ENCODE assay signal across 16 mouse cellular contexts in the genomic region with DNA sequence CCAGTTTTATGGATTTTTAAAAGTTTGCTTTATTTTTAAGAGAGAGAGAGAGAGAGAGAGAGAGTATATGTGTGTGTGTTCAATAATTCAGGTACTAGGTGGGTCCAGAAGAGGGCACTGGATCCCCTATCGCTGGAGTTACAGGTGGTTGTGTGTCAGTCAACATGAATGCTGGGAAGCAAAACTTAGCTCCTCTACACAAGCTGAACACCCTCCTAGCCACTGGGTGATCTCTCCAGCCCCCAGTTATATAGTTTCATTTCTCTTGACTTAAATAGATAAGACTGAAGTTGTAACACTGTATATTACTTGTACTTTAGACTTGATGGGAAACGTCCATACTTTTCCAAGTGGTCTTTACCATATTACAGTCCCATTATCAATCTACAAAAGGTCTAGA. TPM values are rescaled to one million over a fixed set of nuclear protein-coding genes. Genes with fewer than 3 reads are reported as not detected.
DNase-seq lines count a peak whose midpoint lies in the region; ATAC-seq and TF ChIP-seq lines count a peak whose summit lies in the region.
"Had no signal": no experiment of that assay in that cellular context is flagged by ENCODE, and none has a peak within 500 bp of the region (broad histone marks: within the 10 kb centered on the region; RNA-seq: fewer than 3 reads in every experiment).

No protein-coding gene starts in this region.

- peak overlapping the region; percentile 40; the same call in 1 of the 2 replicates for H3K4me2 ChIP-seq in heart, embryonic 12.5 days
- no peak overlapping the region for H3K4me2 ChIP-seq in stomach, postnatal 0 days (replicated peaks; ENCODE audit: low read depth)
- H3K4me2 ChIP-seq: forebrain, embryonic 15.5 days; liver, embryonic 11.5 days had no signal

- H3K27me3 ChIP-seq in heart, embryonic 12.5 days (replicated peaks) = no peaks in the 10 kb centered on the region
- H3K27me3 ChIP-seq in stomach, postnatal 0 days (ENCODE audit: control insufficient read depth, insufficient read depth, low read length) = no peaks in the 10 kb centered on the region
- H3K27me3 ChIP-seq: forebrain, embryonic 15.5 days had no signal

- H3K4me1 ChIP-seq in heart, embryonic 12.5 days (replicated peaks) = peaks cover 34% of the 10 kb centered on the region
- peaks cover 0 to 6% of the 10 kb centered on the region in 2 experiments; a peak in 2 of 4 replicates for H3K4me1 ChIP-seq in ES-E14 (ENCODE audit: control insufficient read depth in 2 of 2, insufficient read depth in 2 of 2, low read length in 2 of 2, poor library complexity in 1 of 2)
- no peaks in the 10 kb centered on the region for H3K4me1 ChIP-seq in stomach, postnatal 0 days (replicated peaks; ENCODE audit: control insufficient read depth, insufficient read depth)
- H3K4me1 ChIP-seq: forebrain, embryonic 15.5 days had no signal

- H3K9me3 ChIP-seq in heart, embryonic 12.5 days (replicated peaks) = 0 out of 2 replicates have a peak, but pooled peaks cover 3% of the 10 kb centered on the region
- H3K9me3 ChIP-seq in ES-E14 (ENCODE audit: control insufficient read depth, insufficient read depth, low read depth, low read length) = no peaks in the 10 kb centered on the region
- no peaks in the 10 kb centered on the region for H3K9me3 ChIP-seq in stomach, postnatal 0 days (ENCODE audit: control insufficient read depth, low read length)
- H3K9me3 ChIP-seq: forebrain, embryonic 15.5 days had no signal

- ATAC-seq in heart, embryonic 12.5 days (ENCODE audit: insufficient number of reproducible peaks, low FRiP score) = no peak
- no peak for ATAC-seq in stomach, postnatal 0 days (ENCODE audit: low FRiP score, low TSS enrichment)
- ATAC-seq: forebrain, embryonic 15.5 days had no signal

- H3K36me3 ChIP-seq in heart, embryonic 12.5 days = no peaks in the 10 kb centered on the region
- H3K36me3 ChIP-seq in ES-E14 (ENCODE audit: control insufficient read depth, insufficient read depth, low read length, poor library complexity, severe bottlenecking) = no peaks in the 10 kb centered on the region
- no peaks in the 10 kb centered on the region for H3K36me3 ChIP-seq in stomach, postnatal 0 days (ENCODE audit: control insufficient read depth, insufficient read depth, low read length)
- H3K36me3 ChIP-seq: forebrain, embryonic 15.5 days; hindbrain, embryonic 10.5 days had no signal

- DNase-seq in heart, postnatal 10 days = no peak
- DNase-seq in B cell, adult 2 months = peak; percentile 34
- DNase-seq in ES-E14 (ENCODE audit: low read depth, low spot score) = no peak
- DNase-seq in stomach, postnatal 0 days (ENCODE audit: low spot score) = no peak
- no peak for DNase-seq in retina, postnatal 1 day
- DNase-seq in layer of hippocampus, adult 11-12 months (ENCODE audit: low spot score) = no peak
- no peak for DNase-seq in layer of hippocampus, adult 2 months (ENCODE audit: low spot score in 2 of 2)
- DNase-seq: cerebellum, adult 9-10 months; embryo, embryonic 11 days; gastrocnemius, adult 2 months; kidney, adult 18-20 months had no signal

- H3K9ac ChIP-seq in heart, embryonic 12.5 days = no peak overlapping the region
- H3K9ac ChIP-seq in ES-E14 (ENCODE audit: insufficient read depth, low read depth, low read length, poor library complexity, severe bottlenecking) = no peak overlapping the region
- H3K9ac ChIP-seq in stomach, postnatal 0 days (ENCODE audit: low read length) = no peak overlapping the region
- H3K9ac ChIP-seq: forebrain, embryonic 15.5 days had no signal

- in situ Hi-C loops in ES-E14 (cut with MboI; ENCODE audit: low sequenced_read_pairs in 2 of 2, unreplicated experiment in 2 of 2) = no loop called here

- WGBS in heart, embryonic 12.5 days = 77% methylated on average over 2 of the region's 2 CpGs
- 82% methylated on average over 2 of the region's 2 CpGs for WGBS in stomach, postnatal 0 days

- intact Hi-C loops in heart, postnatal 10 days (cut with DNase I) = no loop called here

- no peak for TF ChIP-seq EP300 in stomach, postnatal 0 days (optimal IDR thresholded peaks at IDR 0.05)

- H3K27ac ChIP-seq in heart, embryonic 12.5 days (ENCODE audit: poor library complexity, severe bottlenecking) = peak overlapping the region; percentile 96
- H3K27ac ChIP-seq in ES-E14 (ENCODE audit: insufficient read depth, low read depth, low read length, poor library complexity, severe bottlenecking) = no peak overlapping the region
- H3K27ac ChIP-seq in stomach, postnatal 0 days (replicated peaks) = no peak overlapping the region
- H3K27ac ChIP-seq in layer of hippocampus, adult 2 months = no peak overlapping the region
- H3K27ac ChIP-seq: forebrain, embryonic 15.5 days; gastrocnemius, adult 2 months; hindbrain, embryonic 10.5 days had no signal

- peak; percentile 31 for TF ChIP-seq CTCF in stomach, postnatal 0 days (IDR thresholded peaks at IDR 0.05; ENCODE audit: low read depth)
- TF ChIP-seq CTCF in layer of hippocampus, adult 2 months (conservative IDR thresholded peaks at IDR 0.05) = no peak

- H3K4me3 ChIP-seq in heart, embryonic 12.5 days = no peak overlapping the region
- H3K4me3 ChIP-seq in ES-E14 (ENCODE audit: insufficient read depth in 1 of 2, low read depth in 1 of 2, low read length in 2 of 2, poor library complexity in 1 of 2, severe bottlenecking in 1 of 2) = no peak overlapping the region
- no peak overlapping the region for H3K4me3 ChIP-seq in stomach, postnatal 0 days (ENCODE audit: low read depth, low read length)
- no peak overlapping the region for H3K4me3 ChIP-seq in layer of hippocampus, adult 2 months
- H3K4me3 ChIP-seq: forebrain, embryonic 15.5 days; gastrocnemius, adult 2 months; hindbrain, embryonic 10.5 days; myocyte had no signal

TF ChIP-seq in ES-E14, 5 proteins besides CTCF, POLR2A, EP300 and RAD21:
- TF ChIP-seq HCFC1 (IDR thresholded peaks at IDR 0.05; ENCODE audit: borderline replicate concordance, insufficient read depth, low read length) (no peak), ZC3H11A (IDR thresholded peaks at IDR 0.05; ENCODE audit: borderline replicate concordance, low read depth, low read length) (peak; percentile 37; the same call in 1 of the 2 replicates), CHD2 (IDR thresholded peaks at IDR 0.05; ENCODE audit: low read depth, low read length) (no peak), MAFK (IDR thresholded peaks at IDR 0.05; ENCODE audit: insufficient read depth, low read depth, low read length) (no peak)

RNA-seq across cellular contexts. Expression of gene Il6st, which starts 39.7 kb away (rescaled TPM):
- polyA plus RNA-seq in heart, embryonic 12.5 days (2016; fragmentation: Nextera tagmentation; extraction: Ambion mirVana) = 79.3 and 84.2 TPM in 2 replicates
- total RNA-seq in heart, postnatal 10 days (2021) = 100 to 1,000 TPM; 164 to 212 TPM
- total RNA-seq in ES-E14 (2012; rRNA removed) = 55.2 and 89.2 TPM in 2 replicates
- 22.2 and 25.8 TPM in 2 replicates for polyA plus RNA-seq in stomach, postnatal 0 days (2015; fragmentation: Nextera tagmentation; extraction: Ambion mirVana)
- total RNA-seq in layer of hippocampus, adult 2 months (2021) = 10 to 100 TPM; 73.0 to 76.5 TPM

Comparison
In these comparisons a context has a peak if more than half of its experiments do, and no peak if none do; other contexts are left out.
1. DNase-seq: peak in B cell, adult 2 months (2 of 2); none in heart, postnatal 10 days (0 of 2), ES-E14 (single experiment), stomach, postnatal 0 days (single experiment), retina, postnatal 1 day (single experiment), layer of hippocampus, adult 11-12 months (single experiment) and layer of hippocampus, adult 2 months (0 of 2).